Mouse (Mus musculus) lung, postnatal 0 days (tissue): Measurements from ENCODE around the gene Mcoln3.

ENCODE experiments used
- CTCF ChIP-seq: IDR thresholded peaks from 2 replicates; pipeline ENCODE4 v1.5.1; 2016; ENCODE audit warnings: antibody characterized with exemption, mild to moderate bottlenecking
- EP300 ChIP-seq: IDR thresholded peaks from 2 replicates; pipeline ENCODE4 v1.6.1; 2016; ENCODE audit warnings: antibody characterized with exemption, mild to moderate bottlenecking, control low read depth

DNA sequence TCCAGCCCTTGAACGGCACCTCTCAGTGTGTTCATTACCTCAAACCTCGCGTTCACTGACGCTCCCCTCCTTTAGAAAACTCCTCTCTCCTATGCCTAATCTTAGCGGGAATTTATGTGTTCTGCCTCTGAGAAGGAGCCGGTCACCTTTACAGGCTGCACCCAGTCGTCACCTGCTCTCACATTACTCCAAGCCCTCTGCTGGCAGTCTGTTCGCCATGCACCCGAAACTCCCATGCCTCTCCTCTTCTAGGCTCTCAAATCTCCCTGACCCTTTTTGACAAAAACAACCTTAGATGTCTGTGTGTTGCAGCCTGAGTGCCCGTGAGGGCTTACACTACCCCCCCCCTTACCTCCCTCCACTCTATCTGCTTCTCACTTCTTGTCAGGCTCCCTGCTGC, 19.2 kb downstream of the Mcoln3 start:
- TF ChIP-seq EP300, result no peak
- peak; percentile 59 for TF ChIP-seq CTCF
